Mouse (Mus musculus): Measurements from ENCODE around the gene Uxt.

The Uxt gene

DNA sequence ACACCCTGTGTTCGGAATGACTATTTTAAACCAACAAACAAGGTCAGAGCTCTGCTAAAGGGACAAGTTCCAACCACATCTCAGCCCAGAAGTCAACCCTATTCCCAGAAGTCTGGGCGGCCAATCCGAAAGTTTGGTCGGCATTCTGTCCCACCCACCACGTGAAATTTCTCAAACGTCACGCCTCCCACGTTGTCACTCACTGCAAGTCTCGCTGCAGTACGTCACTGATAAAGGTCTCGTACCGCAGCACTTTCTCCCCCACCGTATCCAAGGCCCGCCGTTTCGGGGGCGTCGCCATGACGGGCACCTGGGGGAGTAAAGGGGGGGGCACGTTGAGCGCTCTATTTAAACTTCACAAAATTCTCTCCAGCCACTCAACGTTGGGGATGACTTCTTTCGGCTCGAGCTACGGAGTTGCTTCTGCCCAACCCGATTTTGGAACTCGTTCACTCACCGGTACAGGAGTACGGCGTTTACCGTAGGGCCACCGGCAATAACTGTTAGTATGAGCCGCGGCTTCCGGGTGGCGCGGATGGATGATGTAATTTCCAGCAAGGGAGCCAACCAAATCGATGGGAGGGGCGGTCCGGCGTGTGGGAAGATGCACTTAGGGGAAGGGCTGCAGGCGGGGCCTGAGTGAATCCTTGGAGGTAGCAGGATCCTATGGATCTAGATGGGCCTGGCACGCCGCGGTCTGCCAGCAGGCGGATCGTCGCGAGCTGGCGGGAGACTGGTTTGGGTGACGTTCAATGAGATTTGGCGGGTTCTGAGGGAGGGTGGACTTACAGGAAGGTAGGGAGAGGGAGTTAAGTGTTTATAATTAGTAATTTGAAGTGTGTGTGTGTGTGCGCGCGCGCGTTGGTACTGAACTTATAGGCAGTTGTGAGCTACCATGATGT is at the start of gene Uxt:
TSS of gene Uxt (minus strand) at position 541 of the 902 bp plus-strand sequence.
- DNase-seq (ENCODE audit: low read depth, low spot score) = peak; percentile 91

DNA sequence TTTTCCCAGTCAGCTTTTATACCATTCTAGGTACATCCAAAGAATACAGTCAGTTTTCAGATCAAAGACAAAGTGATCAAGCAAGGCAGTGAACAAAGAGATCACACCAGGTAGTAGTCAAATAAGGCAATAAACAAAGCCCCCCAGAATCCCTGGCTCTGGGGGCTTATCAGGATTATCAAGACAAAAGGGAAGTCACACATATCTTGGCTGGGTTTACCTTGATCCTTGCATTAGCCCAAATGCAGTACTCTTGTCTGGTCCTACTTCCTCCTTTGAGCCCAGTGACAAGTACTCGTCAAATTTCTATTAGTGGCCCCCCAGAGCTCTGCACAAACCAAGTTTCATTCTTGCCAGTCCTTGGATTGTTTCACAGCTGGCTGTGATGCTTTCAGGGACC is 19.1 kb upstream of the Uxt start:
- no peak for DNase-seq (ENCODE audit: low read depth, low spot score)

DNA sequence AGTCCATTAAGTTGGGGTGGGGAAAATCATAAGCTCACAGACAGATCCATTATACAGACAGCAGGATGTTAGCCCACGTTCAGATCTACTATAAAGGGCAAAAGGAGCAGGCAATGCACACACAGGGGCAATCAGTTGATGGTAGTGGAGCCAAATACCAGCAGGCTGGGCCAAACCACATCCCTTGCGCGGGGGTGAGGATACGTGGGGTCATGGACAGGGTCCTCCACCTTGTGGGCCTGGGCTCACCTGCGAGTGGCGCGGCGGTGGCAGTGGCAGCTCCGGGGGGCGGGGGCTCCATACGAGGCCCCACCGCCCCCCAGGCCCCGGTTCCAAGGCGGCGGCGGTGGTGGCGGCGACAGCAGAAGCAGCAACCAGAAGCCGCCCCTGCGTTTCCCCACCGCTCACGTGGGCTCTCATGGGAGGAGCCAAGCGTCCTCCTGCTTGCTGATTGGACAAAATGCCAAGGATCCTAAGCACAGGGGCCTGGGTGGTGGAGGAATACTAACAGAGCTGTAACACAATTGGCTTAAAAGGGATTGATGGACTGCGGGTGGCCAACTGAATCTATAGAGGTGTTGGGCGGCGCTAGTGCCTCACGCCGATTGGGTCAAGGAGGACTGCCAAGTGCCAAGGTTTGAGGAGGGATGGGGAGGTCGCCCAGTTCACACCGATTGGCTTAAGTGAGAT is 11.5 kb downstream of the Uxt start, which contains the start of gene Elk1:
TSS of gene Elk1 (minus strand) at position 418 of the 690 bp plus-strand sequence.
- DNase-seq (ENCODE audit: low read depth, low spot score) = peak; percentile 92

DNA sequence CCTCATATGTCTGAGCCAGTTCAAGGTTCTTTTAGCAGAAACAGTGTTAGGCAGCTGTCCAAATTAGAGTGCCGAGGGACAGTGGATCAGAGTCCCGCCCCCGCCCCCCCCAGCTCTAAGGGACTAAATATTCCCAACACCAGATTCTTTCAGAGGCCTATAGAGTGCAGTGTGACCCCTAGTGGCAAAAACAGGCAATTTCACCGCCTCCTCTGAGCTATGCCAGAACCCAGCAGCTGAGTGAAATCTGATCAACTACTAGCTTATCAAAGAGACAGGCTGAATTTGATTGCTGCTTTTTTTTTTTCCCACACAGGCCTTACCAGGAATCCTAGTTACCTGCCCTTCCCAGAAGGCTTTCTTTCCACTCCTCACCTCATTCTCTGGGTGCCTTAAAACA is 15.8 kb downstream of the Uxt start:
- peak; percentile 31 for DNase-seq (ENCODE audit: low read depth, low spot score)

DNA sequence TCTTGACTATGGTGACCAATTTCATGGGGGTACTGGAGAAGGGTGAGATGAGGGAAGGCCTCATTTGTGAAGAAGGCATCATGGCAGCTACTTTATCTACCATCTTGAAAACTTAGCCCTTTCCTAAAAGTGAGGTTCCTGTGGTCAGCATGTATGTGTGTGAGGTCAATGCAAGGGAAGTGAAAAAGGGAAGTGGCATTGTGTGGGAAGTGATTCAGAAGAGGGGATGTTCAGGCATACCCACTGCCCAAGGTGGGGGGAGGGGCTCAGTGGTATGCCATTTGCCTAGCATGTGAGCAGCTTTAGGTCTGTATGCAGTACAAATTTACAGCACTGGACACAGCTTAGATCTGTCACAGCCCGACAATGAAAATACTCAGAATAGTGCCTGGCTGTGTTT is 29.9 kb downstream of the Uxt start:
- peak; percentile 73 for DNase-seq (ENCODE audit: low read depth, low spot score)

DNA sequence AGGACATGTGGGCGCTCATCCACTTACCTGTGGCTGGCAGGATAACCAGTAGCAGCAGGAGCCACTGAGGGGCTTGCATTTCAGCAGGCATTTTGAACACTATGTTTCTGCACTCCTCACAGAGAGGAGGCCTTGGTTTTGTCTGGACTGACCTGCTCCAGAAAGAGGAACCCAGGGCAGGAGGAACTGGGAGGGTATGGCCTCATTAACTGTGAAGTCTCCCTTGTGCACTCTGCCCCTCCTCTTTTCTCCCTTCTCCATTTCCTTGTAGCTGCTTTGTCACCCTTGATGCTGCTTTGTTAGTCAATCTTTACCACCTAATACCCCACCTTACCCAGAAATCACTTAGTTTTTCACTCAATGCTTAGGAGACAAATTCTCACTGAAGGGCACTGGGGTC is 30.5 kb downstream of the Uxt start, which contains the start of gene Cfp:
TSS of gene Cfp (minus strand) at position 192 of the 400 bp plus-strand sequence.
- peak; percentile 49 for DNase-seq (ENCODE audit: low read depth, low spot score)

DNA sequence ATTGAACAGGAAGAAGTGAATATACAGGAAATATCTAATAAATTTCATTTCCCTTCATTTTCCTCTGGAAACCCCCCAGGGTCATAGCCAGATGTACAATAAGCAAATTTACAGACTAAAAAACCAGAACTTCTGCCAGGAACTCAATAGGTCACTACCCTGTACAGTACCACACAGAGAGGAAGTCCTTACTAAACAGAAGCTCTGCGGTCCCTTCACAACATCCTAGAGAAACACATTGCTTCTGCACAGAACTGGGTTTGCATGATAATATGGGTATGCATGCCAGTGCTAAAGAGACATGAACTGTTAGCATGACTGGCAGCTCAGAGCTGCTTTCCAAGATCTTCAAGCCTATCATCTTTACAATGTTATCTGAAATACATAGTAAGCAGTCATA is 32.0 kb downstream of the Uxt start:
- no peak for DNase-seq (ENCODE audit: low read depth, low spot score)

DNA sequence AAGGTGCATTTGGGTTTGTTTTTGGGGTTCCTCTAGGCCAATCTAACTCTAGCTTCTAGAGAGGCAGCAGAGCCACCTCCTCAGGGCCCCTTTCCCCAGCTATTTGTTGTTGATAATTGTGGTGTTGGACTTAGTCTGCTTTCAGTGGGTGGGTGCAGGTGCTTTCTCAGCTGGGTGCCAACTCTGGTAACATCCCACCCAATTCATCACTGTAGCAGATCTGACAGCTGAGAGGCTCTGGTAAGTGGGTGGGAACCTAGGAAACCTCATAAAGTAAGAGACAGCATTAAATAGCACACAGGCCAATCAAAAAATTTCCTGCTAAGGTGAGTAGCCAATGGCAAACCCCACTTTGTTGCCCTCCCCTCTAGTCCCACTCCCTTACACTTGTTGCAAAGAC is 36.8 kb downstream of the Uxt start:
- DNase-seq (ENCODE audit: low read depth, low spot score) = no peak

DNA sequence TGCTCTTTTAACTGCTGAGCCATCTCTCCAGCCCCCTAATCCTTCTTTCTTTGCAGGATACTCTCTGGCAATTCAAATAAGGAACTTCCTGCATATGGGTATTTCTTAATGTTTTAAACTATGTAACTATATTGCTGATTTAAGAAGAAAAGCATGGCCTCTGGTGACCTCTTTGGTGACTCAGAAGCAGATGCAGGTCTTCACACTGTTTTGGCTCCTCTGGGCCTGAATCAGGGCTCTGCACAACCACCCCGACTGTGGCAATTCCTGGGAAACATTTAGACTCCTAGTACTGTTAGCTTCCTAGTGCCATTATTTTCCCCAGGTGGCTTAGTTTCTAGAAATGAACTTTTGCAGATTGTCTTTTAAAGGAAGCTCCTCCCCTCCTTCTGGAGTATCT is 38.3 kb downstream of the Uxt start:
- DNase-seq (ENCODE audit: low read depth, low spot score) = no peak

DNA sequence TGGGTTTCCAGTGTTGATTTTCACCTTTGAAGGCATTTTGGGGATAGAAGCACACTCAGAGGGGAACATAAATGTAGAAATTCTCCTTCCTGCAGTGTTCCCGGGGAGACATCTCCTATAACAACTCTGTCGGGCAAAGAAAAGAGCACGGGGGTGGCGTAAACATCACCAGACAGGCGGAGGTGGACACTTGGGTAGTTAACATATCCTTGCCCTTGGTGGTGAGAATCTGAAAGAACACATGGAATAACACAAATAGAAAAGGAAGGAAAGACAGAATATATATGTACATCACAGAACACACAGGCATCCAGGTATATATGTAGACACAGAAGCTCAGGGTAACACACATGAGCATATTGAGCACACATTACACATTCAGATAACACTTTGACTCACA is 40.5 kb downstream of the Uxt start:
- DNase-seq (ENCODE audit: low read depth, low spot score) = no peak

DNA sequence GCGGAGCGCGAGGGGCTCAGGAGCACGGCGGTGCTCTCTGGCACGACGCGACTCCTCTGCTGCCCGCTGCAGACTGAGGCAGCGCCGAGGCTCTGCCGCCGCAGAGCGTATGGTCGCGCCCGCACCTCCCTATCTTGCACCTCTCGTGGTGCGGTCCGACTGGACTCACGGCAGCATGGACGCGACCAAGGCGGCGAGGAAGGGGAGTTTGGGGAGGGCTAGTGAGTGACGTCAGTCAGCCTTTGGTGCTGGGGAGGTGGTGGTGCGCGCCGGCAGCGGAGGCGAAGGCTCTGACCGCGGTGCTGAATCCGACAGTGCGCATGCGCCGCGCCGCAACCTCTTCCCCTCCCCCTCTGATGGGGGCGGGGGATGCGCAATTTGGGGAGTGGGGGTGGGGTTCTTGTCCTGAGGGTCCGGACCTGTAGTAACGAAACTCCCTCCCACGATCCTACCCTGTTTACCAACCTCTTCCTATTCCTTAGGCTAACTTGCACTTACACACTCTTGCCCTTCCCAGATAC is 40.9 kb downstream of the Uxt start, which contains the start of gene Syn1:
TSS of gene Syn1 (minus strand) at position 161 of the 521 bp plus-strand sequence.
- DNase-seq (ENCODE audit: low read depth, low spot score) = peak; percentile 73

DNA sequence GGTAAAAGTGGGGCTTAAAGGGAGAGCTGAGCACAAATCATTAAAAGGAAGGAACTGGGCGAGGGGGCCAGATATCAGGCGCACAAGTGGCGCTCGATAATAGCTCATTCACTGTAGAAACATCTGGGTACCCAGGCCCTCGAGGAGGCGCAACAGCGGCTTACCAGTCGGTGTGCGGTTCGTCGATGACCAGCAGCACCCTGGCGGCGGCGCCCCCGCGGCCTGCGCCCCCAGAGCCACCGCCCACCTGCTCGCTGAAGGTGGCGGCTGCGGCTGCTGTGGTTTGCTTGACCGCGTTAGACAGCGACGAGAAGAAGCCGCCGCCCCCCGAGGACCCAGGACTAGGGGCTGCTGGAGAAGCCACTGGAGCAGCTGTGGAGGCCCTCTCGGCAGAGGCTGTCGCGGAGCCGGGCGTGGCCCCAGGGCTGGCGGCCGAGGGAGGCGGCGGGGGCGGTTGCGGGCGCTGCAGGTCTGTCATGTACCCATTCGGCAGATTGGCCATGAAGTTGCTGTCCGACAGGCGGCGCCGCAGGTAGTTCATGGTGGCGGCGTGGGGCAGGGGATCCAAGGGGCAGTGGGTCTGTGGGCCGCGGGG is 41.5 kb downstream of the Uxt start:
- no peak for DNase-seq (ENCODE audit: low read depth, low spot score)

DNA sequence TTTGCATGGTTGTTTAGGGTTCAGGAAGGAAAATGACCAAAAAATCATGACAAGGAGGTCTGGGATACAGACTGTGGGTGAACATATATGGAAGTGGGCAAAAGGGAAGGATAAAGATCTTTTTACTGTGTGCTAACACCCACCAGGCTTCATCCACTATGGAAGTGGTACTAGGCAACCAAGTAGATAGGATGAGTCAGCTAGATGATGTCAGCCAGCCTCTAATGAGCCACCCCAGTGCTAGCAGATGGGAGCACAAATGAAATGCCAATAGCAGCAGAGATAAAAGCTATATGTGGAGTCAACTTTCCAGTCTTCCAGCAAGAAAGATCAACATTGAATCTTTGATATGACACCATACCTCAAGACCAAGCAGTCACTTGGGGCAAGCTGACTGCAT is 46.7 kb downstream of the Uxt start:
- DNase-seq (ENCODE audit: low read depth, low spot score) = no peak

DNA sequence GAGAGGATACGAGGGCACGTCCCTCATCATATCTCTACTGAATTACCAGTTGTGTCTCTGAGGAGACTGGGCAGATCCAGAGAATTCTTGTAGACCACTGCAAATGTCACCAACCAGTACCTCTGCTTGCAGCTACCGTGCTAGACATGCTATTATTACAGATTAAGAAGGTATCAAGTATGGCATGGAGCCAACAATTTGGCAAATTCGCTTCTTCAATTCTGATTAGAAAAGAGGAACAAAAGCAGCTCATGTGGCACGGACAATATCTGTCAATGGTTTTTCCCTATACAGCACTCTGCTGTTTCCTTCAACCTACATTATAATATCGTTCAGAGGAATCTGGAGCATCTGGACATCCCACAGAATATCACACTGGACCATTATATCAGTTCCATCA is 48.1 kb downstream of the Uxt start:
- DNase-seq (ENCODE audit: low read depth, low spot score) = no peak

DNA sequence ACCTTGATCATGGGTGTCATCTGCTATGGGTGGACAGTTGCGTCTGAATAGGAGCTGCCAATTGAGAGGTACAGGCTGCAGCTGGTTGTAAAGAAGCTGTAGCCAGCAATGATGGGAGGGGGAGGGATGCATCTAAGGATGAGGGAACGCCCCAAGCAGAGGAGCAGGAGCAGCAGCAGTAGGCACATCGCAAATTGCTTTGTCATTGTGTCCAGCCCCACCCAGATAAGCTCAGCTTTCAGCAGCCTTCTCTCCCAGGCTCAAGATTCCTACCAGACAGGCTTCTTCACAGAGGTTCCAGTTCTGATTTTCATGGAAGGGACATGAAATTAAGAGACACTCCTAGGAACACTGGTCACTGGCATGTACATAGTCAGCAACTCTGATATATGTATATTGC is 51.7 kb downstream of the Uxt start:
- no peak for DNase-seq (ENCODE audit: low read depth, low spot score)
